Mouse (Mus musculus) CH12.LX (cell line): ENCODE results near the gene Aurka.

Experiments used
- CTCF ChIP-seq, 2 experiments: IDR thresholded peaks in 1 of 2; conservative IDR thresholded peaks in 1 of 2; 2 replicates each; pipeline ENCODE4 v1.5.1; 2011 to 2012; ENCODE audit warnings: low read depth in 2 of 2, low read length in 2 of 2, improper control_type of control experiment in 1 of 2, inconsistent platforms in 1 of 2, mild to moderate bottlenecking in 1 of 2, moderate library complexity in 1 of 2
- E2F4 ChIP-seq: IDR thresholded peaks from 2 replicates; pipeline ENCODE4 v1.6.1; 2011; ENCODE audit warnings: low read depth, low read length, improper control_type of control experiment; ENCODE audit not compliant: insufficient replicate concordance
- GABPA ChIP-seq: IDR thresholded peaks from 2 replicates; pipeline ENCODE4 v1.6.1; 2012; ENCODE audit warnings: low read depth, low read length, improper control_type of control experiment, inconsistent platforms; ENCODE audit not compliant: insufficient replicate concordance
- JUND ChIP-seq: conservative IDR thresholded peaks from 2 replicates; pipeline ENCODE4 v1.6.1; 2011; ENCODE audit warnings: low read depth, low read length, improper control_type of control experiment
- MAFK ChIP-seq: IDR thresholded peaks from 2 replicates; pipeline ENCODE4 v1.6.1; 2011; ENCODE audit warnings: low read length, improper control_type of control experiment; ENCODE audit not compliant: insufficient replicate concordance
- MXI1 ChIP-seq: IDR thresholded peaks from 2 replicates; pipeline ENCODE4 v1.6.1; 2011; ENCODE audit warnings: mild to moderate bottlenecking, low read depth, low read length, improper control_type of control experiment
- POLR2A ChIP-seq: IDR thresholded peaks from 2 replicates; pipeline ENCODE4 v1.6.1; 2011; ENCODE audit warnings: low read depth, mild to moderate bottlenecking, improper control_type of control experiment, low read length
- POLR2AphosphoS2 ChIP-seq: IDR thresholded peaks from 2 replicates; pipeline ENCODE4 v1.6.1; 2011; ENCODE audit warnings: low read depth, low read length, improper control_type of control experiment
- SMC3 ChIP-seq: IDR thresholded peaks from 2 replicates; pipeline ENCODE4 v1.6.1; 2011; ENCODE audit warnings: low read depth, low read length, improper control_type of control experiment
- USF1 ChIP-seq: IDR thresholded peaks from 2 replicates; pipeline ENCODE4 v1.6.1; 2014; ENCODE audit warnings: low read depth, mild to moderate bottlenecking, inconsistent platforms, low read length, improper control_type of control experiment
- ZKSCAN1 ChIP-seq: IDR thresholded peaks from 2 replicates; pipeline ENCODE4 v1.6.1; 2012; ENCODE audit warnings: low read depth, inconsistent platforms, low read length, improper control_type of control experiment, borderline replicate concordance
- ZMIZ1 ChIP-seq: IDR thresholded peaks from 2 replicates; pipeline ENCODE4 v1.6.1; 2012; ENCODE audit warnings: low read depth, mild to moderate bottlenecking, inconsistent platforms, low read length, improper control_type of control experiment
- ZNF384 ChIP-seq: IDR thresholded peaks from 2 replicates; pipeline ENCODE4 v1.6.1; 2012; ENCODE audit warnings: low read depth, low read length, improper control_type of control experiment, inconsistent platforms

- TF ChIP-seq MXI1 (no peak), POLR2A (peak; percentile 19), SMC3 (no peak), ZNF384 (no peak), GABPA (no peak), CTCF (conservative IDR thresholded peaks at IDR 0.05 in 1 of 2, IDR thresholded peaks at IDR 0.05 in 1 of 2; ENCODE audit: low read depth in 2 of 2, low read length in 2 of 2) (no peak), E2F4 (no peak), POLR2AphosphoS2 (no peak), USF1 (no peak), ZKSCAN1 (no peak), MAFK (no peak), ZMIZ1 (peak; percentile 33; the same call in 1 of the 2 replicates), JUND (no peak)
These were observed 45.9 kb upstream of the Aurka start for GRCm38 (mm10) chr2:172416218-172416617.
